Mouse (Mus musculus) heart, adult 11 months (tissue): ENCODE measurements at regions not wholly inside any gene's neighbourhood (a gene's known extent, or its start where the extent isn't known, plus 50 kb on each side); places are given as distances from the start of the nearest gene placed in this dataset.

Source experiments
- DNase-seq: peaks from one replicate; pipeline ENCODE4 v3.0.0; 2022

- no peak for DNase-seq
Observed at GRCm38 (mm10) chr4:37566226-37566625, 614.7 kb upstream of the Lingo2 start.

GRCm38 (mm10) chr4:37560209-37560608 is 608.7 kb upstream of the Lingo2 start:
- DNase-seq: no peak

GRCm38 (mm10) chr4:37546001-37546400 is 594.5 kb upstream of the Lingo2 start:
- DNase-seq: no peak

GRCm38 (mm10) chr4:37507732-37508131 is 556.2 kb upstream of the Lingo2 start:
- DNase-seq: peak; percentile 19
